Mouse (Mus musculus): ENCODE results near the gene Gnb3. TPM values are rescaled to one million over a fixed set of nuclear protein-coding genes. Genes with fewer than 3 reads are reported as not detected.

Gene Gnb3
- polyA plus RNA-seq, 1 experiment from 2014 or later, result 0.29 TPM

GRCm38 (mm10) chr6:124863658-124864298 lies 23.7 kb upstream of the Gnb3 start, which contains the start of gene Gpr162:
Gpr162 (minus strand) TSS chr6:124863983.
- under 1% methylated on average over 42 of the region's 43 CpGs for WGBS (ENCODE audit: insufficient replicate concordance)
- peaks cover 85% of the 10 kb centered on the region for H3K27me3 ChIP-seq (replicated peaks)
- no peak within 1 kb of the TSS; the same call in 1 of the 2 replicates for H3K9ac ChIP-seq
- peak; percentile 28; the same call in 1 of the 2 replicates for ATAC-seq
- no peaks in the 10 kb centered on the region for H3K36me3 ChIP-seq
- H3K9me3 ChIP-seq (replicated peaks), result no peaks in the 10 kb centered on the region
- H3K4me1 ChIP-seq, result peaks cover 17% of the 10 kb centered on the region
- H3K4me3 ChIP-seq, result peak within 1 kb of the TSS; percentile 48
- H3K27ac ChIP-seq, result no peak within 1 kb of the TSS
- peak within 1 kb of the TSS; percentile 72 for H3K4me2 ChIP-seq

GRCm38 (mm10) chr6:124863125-124863657 lies 23.1 kb upstream of the Gnb3 start:
- H3K9ac ChIP-seq, result no peak overlapping the region; the same call in 1 of the 2 replicates

GRCm38 (mm10) chr6:124862406-124863124 lies 22.5 kb upstream of the Gnb3 start:
- peaks cover 97% of the 10 kb centered on the region for H3K27me3 ChIP-seq (replicated peaks)
- no peak overlapping the region for H3K4me3 ChIP-seq
- H3K27ac ChIP-seq, result no peak overlapping the region
- 17% methylated on average over 8 of the region's 8 CpGs for WGBS (ENCODE audit: insufficient replicate concordance)
- H3K4me2 ChIP-seq, result peak overlapping the region; percentile 72; the same call in 1 of the 2 replicates
- H3K9ac ChIP-seq, result no peak overlapping the region
- no peaks in the 10 kb centered on the region for H3K36me3 ChIP-seq
- ATAC-seq, result no peak
- peaks cover 17% of the 10 kb centered on the region for H3K4me1 ChIP-seq
- H3K9me3 ChIP-seq (replicated peaks), result no peaks in the 10 kb centered on the region

More at GRCm38 (mm10) chr6:124863125-124863657, 23.1 kb upstream of the Gnb3 start:
- H3K27ac ChIP-seq, result no peak overlapping the region
- H3K36me3 ChIP-seq, result no peaks in the 10 kb centered on the region
- H3K4me1 ChIP-seq, result peaks cover 17% of the 10 kb centered on the region
- ATAC-seq, result peak; percentile 12; the same call in 1 of the 2 replicates
- H3K4me2 ChIP-seq, result peak overlapping the region; percentile 72
- WGBS (ENCODE audit: insufficient replicate concordance), result 4% methylated on average over 10 of the region's 16 CpGs
- no peaks in the 10 kb centered on the region for H3K9me3 ChIP-seq (replicated peaks)
- H3K4me3 ChIP-seq, result peak overlapping the region; percentile 48
- H3K27me3 ChIP-seq (replicated peaks), result peaks cover 91% of the 10 kb centered on the region

- H3K9ac ChIP-seq, result no peak overlapping the region
- peaks cover 100% of the 10 kb centered on the region for H3K27me3 ChIP-seq (replicated peaks)
- 31% methylated on average over 3 of the region's 3 CpGs for whole genome bisulfite sequencing (ENCODE audit: insufficient replicate concordance)
Measured at GRCm38 (mm10) chr6:124861802-124862201, 21.7 kb upstream of the Gnb3 start.

GRCm38 (mm10) chr6:124861266-124861665 lies 21.2 kb upstream of the Gnb3 start:
- no peaks in the 10 kb centered on the region for H3K9me3 ChIP-seq (replicated peaks)
- peaks cover 100% of the 10 kb centered on the region for H3K27me3 ChIP-seq (replicated peaks)
- H3K4me1 ChIP-seq, result peaks cover 29% of the 10 kb centered on the region
- H3K4me2 ChIP-seq, result no peak overlapping the region
- no peak overlapping the region for H3K27ac ChIP-seq
- no peak for ATAC-seq
- no peak overlapping the region for H3K4me3 ChIP-seq
- WGBS (ENCODE audit: insufficient replicate concordance), result 67% methylated on average over 19 of the region's 19 CpGs
- no peak overlapping the region for H3K9ac ChIP-seq
- H3K36me3 ChIP-seq, result no peaks in the 10 kb centered on the region

More at GRCm38 (mm10) chr6:124861802-124862201, 21.7 kb upstream of the Gnb3 start:
- ATAC-seq, result no peak
- Histone ChIP-seq H3K4me1 (peaks cover 24% of the 10 kb centered on the region), H3K36me3 (no peaks in the 10 kb centered on the region), H3K9me3 (replicated peaks) (no peaks in the 10 kb centered on the region), H3K4me2 (no peak overlapping the region), H3K27ac (no peak overlapping the region), H3K4me3 (no peak overlapping the region)

GRCm38 (mm10) chr6:124860511-124860910 lies 20.4 kb upstream of the Gnb3 start:
- Histone ChIP-seq H3K4me3 (no peak overlapping the region), H3K9ac (no peak overlapping the region), H3K4me1 (peaks cover 30% of the 10 kb centered on the region), H3K4me2 (no peak overlapping the region), H3K36me3 (no peaks in the 10 kb centered on the region), H3K27me3 (replicated peaks) (peaks cover 100% of the 10 kb centered on the region), H3K9me3 (replicated peaks) (no peaks in the 10 kb centered on the region), H3K27ac (no peak overlapping the region)
- WGBS (ENCODE audit: insufficient replicate concordance), result 76% methylated on average over 9 of the region's 9 CpGs
- ATAC-seq, result no peak

- Histone ChIP-seq H3K4me3 (no peak overlapping the region), H3K36me3 (no peaks in the 10 kb centered on the region), H3K9me3 (replicated peaks) (no peaks in the 10 kb centered on the region), H3K4me1 (peaks cover 30% of the 10 kb centered on the region), H3K9ac (no peak overlapping the region), H3K4me2 (no peak overlapping the region), H3K27ac (no peak overlapping the region), H3K27me3 (replicated peaks) (peaks cover 100% of the 10 kb centered on the region)
- 4% methylated on average over 12 of the region's 12 CpGs for WGBS (ENCODE audit: insufficient replicate concordance)
- peak; percentile 19; the same call in 1 of the 2 replicates for ATAC-seq
Measured at GRCm38 (mm10) chr6:124859725-124860124, 19.6 kb upstream of the Gnb3 start.

- no peak overlapping the region for H3K4me2 ChIP-seq
- no peak for ATAC-seq
- H3K9me3 ChIP-seq (replicated peaks), result no peaks in the 10 kb centered on the region
- no peak overlapping the region for H3K4me3 ChIP-seq
- no peaks in the 10 kb centered on the region for H3K36me3 ChIP-seq
- peaks cover 97% of the 10 kb centered on the region for H3K27me3 ChIP-seq (replicated peaks)
- H3K9ac ChIP-seq, result no peak overlapping the region
- WGBS (ENCODE audit: insufficient replicate concordance), result 49% methylated on average over 27 of the region's 28 CpGs
- H3K4me1 ChIP-seq, result peaks cover 27% of the 10 kb centered on the region
- no peak overlapping the region for H3K27ac ChIP-seq
Measured at GRCm38 (mm10) chr6:124858561-124859318, 18.7 kb upstream of the Gnb3 start.

- H3K4me2 ChIP-seq, result peak overlapping the region; percentile 76
- no peaks in the 10 kb centered on the region for H3K9me3 ChIP-seq (replicated peaks)
- H3K27me3 ChIP-seq (replicated peaks), result peaks cover 93% of the 10 kb centered on the region
- peak overlapping the region; percentile 54 for H3K4me3 ChIP-seq
- H3K9ac ChIP-seq, result peak overlapping the region; percentile 65
- H3K4me1 ChIP-seq, result peaks cover 20% of the 10 kb centered on the region
- ATAC-seq, result no peak
- 22% methylated on average over 26 of the region's 26 CpGs for WGBS (ENCODE audit: insufficient replicate concordance)
- no peaks in the 10 kb centered on the region for H3K36me3 ChIP-seq
- H3K27ac ChIP-seq, result no peak overlapping the region
Measured at GRCm38 (mm10) chr6:124857840-124858530, 17.9 kb upstream of the Gnb3 start.

- peaks cover 13% of the 10 kb centered on the region for H3K4me1 ChIP-seq
- H3K4me2 ChIP-seq, result peak within 1 kb of the TSS; percentile 76
- H3K9me3 ChIP-seq (replicated peaks), result no peaks in the 10 kb centered on the region
- no peaks in the 10 kb centered on the region for H3K36me3 ChIP-seq
- H3K27me3 ChIP-seq (replicated peaks), result peaks cover 88% of the 10 kb centered on the region
- peak; percentile 40; the same call in 1 of the 2 replicates for ATAC-seq
- peak within 1 kb of the TSS; percentile 54 for H3K4me3 ChIP-seq
- peak within 1 kb of the TSS; percentile 57 for H3K27ac ChIP-seq
- under 1% methylated on average over 66 of the region's 86 CpGs for WGBS (ENCODE audit: insufficient replicate concordance)
- H3K9ac ChIP-seq, result peak within 1 kb of the TSS; percentile 65
Measured at GRCm38 (mm10) chr6:124856916-124857839, 17.1 kb upstream of the Gnb3 start, which contains the start of gene P3h3. P3h3 (minus strand) TSS chr6:124857752.

All from liver, embryonic 12.5 days (tissue).